Mouse (Mus musculus) hindbrain, embryonic 11.5 days (tissue): ENCODE measurements at regions not wholly inside any gene's neighbourhood (a gene's known extent, or its start where the extent isn't known, plus 50 kb on each side); places are given as distances from the start of the nearest gene placed in this dataset.
A peak's percentile ranks its signal among the peaks of the same experiment; 100 is the strongest.

Experiments used
- ATAC-seq: fragments of 200-750 bp; cut with Nextera tagmentation; 2 replicates; pipeline ENCODE4 v1.8.0; 2017; ENCODE audit warnings: mild to moderate bottlenecking, moderate TSS enrichment, moderate library complexity; ENCODE audit not compliant: low FRiP score
- DNase-seq: peaks from one replicate; pipeline ENCODE4 v3.0.0-alpha.2; 2015; ENCODE audit warnings: low spot score
- H3K27ac ChIP-seq: fragments of 300-500 bp; sonication (generic); 2 replicates; pipeline ENCODE4 v1.5.1; 2014; ENCODE audit warnings: mild to moderate bottlenecking, low read depth, low read length
- H3K27me3 ChIP-seq: fragments of 300-500 bp; sonication (generic); 2 replicates; pipeline ENCODE4 v1.6.1; 2014; ENCODE audit warnings: mild to moderate bottlenecking, low read length, moderate library complexity, mixed read lengths; ENCODE audit not compliant: control insufficient read depth, insufficient read depth
- H3K36me3 ChIP-seq: fragments of 300-500 bp; sonication (generic); 2 replicates; pipeline ENCODE4 v1.6.1; 2014; ENCODE audit warnings: mild to moderate bottlenecking, low read length, moderate library complexity, mixed read lengths; ENCODE audit not compliant: control insufficient read depth, insufficient read depth
- H3K4me1 ChIP-seq: fragments of 300-500 bp; sonication (generic); replicated peaks from 2 replicates; pipeline ENCODE4 v1.6.1; 2014; ENCODE audit warnings: low read length, mixed read lengths; ENCODE audit not compliant: control insufficient read depth, insufficient read depth
- H3K4me2 ChIP-seq: fragments of 300-500 bp; sonication (generic); replicated peaks from 2 replicates; pipeline ENCODE4 v1.6.1; 2014; ENCODE audit warnings: mild to moderate bottlenecking, low read depth, low read length
- H3K4me3 ChIP-seq: fragments of 300-500 bp; sonication (generic); 2 replicates; pipeline ENCODE4 v1.5.1; 2014; ENCODE audit warnings: low read depth, low read length
- H3K9ac ChIP-seq: fragments of 300-500 bp; sonication (generic); 2 replicates; pipeline ENCODE4 v1.6.1; 2014; ENCODE audit warnings: low read depth, low read length
- H3K9me3 ChIP-seq: fragments of 300-500 bp; sonication (generic); 2 replicates; pipeline ENCODE4 v1.6.1; 2016; ENCODE audit warnings: low read length; ENCODE audit not compliant: control insufficient read depth
- WGBS: fragments of 180-500 bp; shearing (Covaris S2); extraction: QIAGEN DNeasy Blood & Tissue Kit; methylation state at CpG from one replicate; pipeline ENCODE4 v1.1.7; 2014; 5-methylcytosine and 5-hydroxymethylcytosine counted together

GRCm38 (mm10) chr13:37468304-37469178 is 123.5 kb downstream of the Ly86 start:
- no peak overlapping the region for H3K9ac ChIP-seq
- no peak overlapping the region for H3K27ac ChIP-seq
- no peak for DNase-seq
- H3K27me3 ChIP-seq = no peaks in the 10 kb centered on the region
- H3K9me3 ChIP-seq = no peaks in the 10 kb centered on the region
- H3K4me3 ChIP-seq = no peak overlapping the region
- ATAC-seq = no peak
- no peak overlapping the region for H3K4me2 ChIP-seq
- no peaks in the 10 kb centered on the region for H3K36me3 ChIP-seq
- WGBS = 49% methylated on average over 17 of the region's 17 CpGs
- H3K4me1 ChIP-seq = peaks cover 4% of the 10 kb centered on the region; the same call in 1 of the 2 replicates

DNA sequence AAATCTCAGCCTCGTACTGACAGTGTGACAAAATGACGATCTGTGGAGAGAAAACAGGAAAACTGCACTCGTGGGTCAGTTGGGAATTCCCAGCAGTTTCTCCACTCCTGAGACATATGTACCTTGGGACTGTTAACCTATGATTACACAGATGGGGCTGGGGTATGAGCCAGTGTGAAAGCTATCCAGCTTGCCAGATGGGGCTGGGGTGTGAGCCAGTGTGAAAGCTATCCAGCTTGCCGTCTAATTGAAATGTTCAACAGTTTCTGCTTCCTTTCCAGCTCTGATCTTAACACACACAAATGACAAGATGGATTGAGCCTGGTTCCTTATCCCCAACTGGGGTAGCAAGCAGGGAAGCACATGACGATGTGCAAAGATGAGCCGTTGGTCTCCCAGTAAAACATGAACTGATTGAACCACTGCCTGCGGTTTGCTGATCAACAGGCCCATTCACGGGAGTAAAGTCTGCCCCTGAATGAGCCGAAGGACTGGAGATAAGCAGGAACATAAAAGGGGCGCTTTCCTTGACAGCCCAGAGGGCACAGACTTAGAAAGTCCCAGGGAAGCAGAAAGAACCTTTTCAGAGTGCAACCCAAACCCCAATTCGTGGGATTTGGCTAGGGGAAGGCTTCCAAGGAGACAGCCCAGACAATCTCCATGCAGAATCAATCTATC is 125.4 kb downstream of the Ly86 start:
- WGBS = 69% methylated on average over 11 of the region's 11 CpGs
- H3K36me3 ChIP-seq = no peaks in the 10 kb centered on the region
- peaks cover 4% of the 10 kb centered on the region; the same call in 1 of the 2 replicates for H3K4me1 ChIP-seq
- H3K27me3 ChIP-seq = no peaks in the 10 kb centered on the region
- H3K9me3 ChIP-seq = no peaks in the 10 kb centered on the region
- ATAC-seq (no peak), DNase-seq (no peak)
- no peak overlapping the region for H3K4me3 ChIP-seq
- no peak overlapping the region for H3K27ac ChIP-seq
- no peak overlapping the region for H3K4me2 ChIP-seq
- no peak overlapping the region for H3K9ac ChIP-seq

DNA sequence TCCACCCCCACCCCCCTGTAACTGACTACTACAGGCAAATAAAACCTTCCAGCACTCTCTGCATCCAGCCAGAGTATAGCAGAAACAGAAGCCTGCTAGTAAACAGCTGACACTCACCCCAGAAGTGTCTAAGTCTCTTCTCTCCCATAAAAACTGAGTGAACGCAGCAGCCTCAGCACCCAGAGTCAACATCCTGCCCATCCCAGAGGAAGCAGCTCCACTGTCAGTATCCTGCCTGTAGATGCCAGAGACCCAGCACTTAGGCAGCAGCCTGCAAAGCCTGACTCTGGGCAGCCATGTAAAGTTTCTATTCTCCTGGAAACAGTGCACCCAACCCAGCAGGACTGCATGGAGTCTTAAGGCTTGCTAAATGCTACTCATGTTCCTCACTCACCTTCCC is 128.4 kb downstream of the Ly86 start:
- no peaks in the 10 kb centered on the region for H3K9me3 ChIP-seq
- no peak overlapping the region for H3K4me3 ChIP-seq
- no peaks in the 10 kb centered on the region for H3K27me3 ChIP-seq
- no peak for ATAC-seq
- H3K9ac ChIP-seq = no peak overlapping the region
- H3K36me3 ChIP-seq = no peaks in the 10 kb centered on the region
- H3K27ac ChIP-seq = no peak overlapping the region
- no peak overlapping the region for H3K4me2 ChIP-seq
- H3K4me1 ChIP-seq = peaks cover 1% of the 10 kb centered on the region; the same call in 1 of the 2 replicates
- DNase-seq = no peak
- 47% methylated on average over 1 of the region's 1 CpGs for WGBS

DNA sequence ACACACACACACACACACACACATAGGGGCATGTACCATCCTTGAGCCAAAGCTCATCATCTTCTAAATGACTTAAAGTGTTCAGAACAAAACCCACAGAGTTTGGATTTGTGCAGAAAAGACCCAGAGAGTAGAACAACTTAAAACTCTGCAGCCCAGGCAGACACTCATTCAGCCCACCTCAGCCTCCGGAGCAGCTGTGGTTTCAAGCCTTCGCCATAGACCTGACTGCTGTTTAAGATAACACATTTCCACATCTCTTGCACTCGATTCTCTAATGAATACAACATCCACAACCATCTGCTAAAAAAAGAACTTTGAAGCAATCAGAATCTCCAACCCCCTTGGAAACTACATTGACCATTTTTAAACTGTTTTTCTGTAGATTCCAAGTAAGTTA is 130.8 kb downstream of the Ly86 start:
- Histone ChIP-seq H3K9me3 (no peaks in the 10 kb centered on the region), H3K36me3 (no peaks in the 10 kb centered on the region), H3K4me1 (no peaks in the 10 kb centered on the region), H3K4me2 (no peak overlapping the region), H3K27me3 (no peaks in the 10 kb centered on the region), H3K27ac (no peak overlapping the region), H3K4me3 (no peak overlapping the region), H3K9ac (no peak overlapping the region)
- 78% methylated on average over 3 of the region's 3 CpGs for WGBS
- ATAC-seq (no peak), DNase-seq (no peak)

GRCm38 (mm10) chr13:37476256-37477053 is 131.4 kb downstream of the Ly86 start:
- H3K27ac ChIP-seq = no peak overlapping the region
- DNase-seq (no peak), ATAC-seq (no peak)
- 62% methylated on average over 13 of the region's 13 CpGs for WGBS
- no peaks in the 10 kb centered on the region for H3K4me1 ChIP-seq
- H3K9me3 ChIP-seq = no peaks in the 10 kb centered on the region
- H3K4me3 ChIP-seq = no peak overlapping the region
- H3K36me3 ChIP-seq = no peaks in the 10 kb centered on the region
- no peaks in the 10 kb centered on the region for H3K27me3 ChIP-seq
- H3K4me2 ChIP-seq = no peak overlapping the region
- H3K9ac ChIP-seq = no peak overlapping the region

DNA sequence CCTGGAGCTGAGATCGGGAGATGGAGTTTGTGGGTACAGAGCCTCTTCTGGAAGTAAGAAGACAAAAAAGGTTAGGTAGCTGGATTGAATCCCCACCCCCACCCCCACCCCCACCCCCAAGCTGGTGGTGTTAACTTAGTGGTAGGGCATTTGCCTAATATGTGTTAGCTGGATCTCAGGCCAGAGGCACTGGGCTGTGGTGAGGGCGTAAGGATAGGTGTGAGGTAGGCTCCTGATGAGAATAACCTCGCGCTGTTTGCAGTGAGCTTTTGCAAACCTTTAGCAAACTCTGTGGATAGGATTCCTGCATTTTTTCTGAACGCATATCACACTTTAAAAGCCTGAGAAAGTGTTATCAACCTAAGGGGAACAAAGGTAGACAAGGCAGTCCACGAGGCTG is 132.3 kb downstream of the Ly86 start:
- 27% methylated on average over 6 of the region's 6 CpGs for WGBS
- H3K36me3 ChIP-seq = no peaks in the 10 kb centered on the region
- no peaks in the 10 kb centered on the region for H3K9me3 ChIP-seq
- ATAC-seq = no peak
- H3K4me3 ChIP-seq = no peak overlapping the region
- no peaks in the 10 kb centered on the region for H3K4me1 ChIP-seq
- no peak overlapping the region for H3K27ac ChIP-seq
- H3K4me2 ChIP-seq = peak overlapping the region; percentile 17; the same call in 1 of the 2 replicates
- H3K9ac ChIP-seq = no peak overlapping the region
- no peak for DNase-seq
- H3K27me3 ChIP-seq = no peaks in the 10 kb centered on the region

- peaks cover under 1% of the 10 kb centered on the region; the same call in 1 of the 2 replicates for H3K4me1 ChIP-seq
- H3K9ac ChIP-seq = no peak overlapping the region
- no peak overlapping the region for H3K27ac ChIP-seq
- WGBS = 3% methylated on average over 12 of the region's 15 CpGs
- peak overlapping the region; percentile 17; the same call in 1 of the 2 replicates for H3K4me2 ChIP-seq
- 0 out of 2 replicates have a peak overlapping the region, but pooled peaks have one; percentile 2 for H3K4me3 ChIP-seq
- H3K27me3 ChIP-seq = no peaks in the 10 kb centered on the region
- H3K9me3 ChIP-seq = no peaks in the 10 kb centered on the region
- peak; percentile 66 for DNase-seq
- no peaks in the 10 kb centered on the region for H3K36me3 ChIP-seq
- ATAC-seq = peak; percentile 65; the same call in 1 of the 2 replicates
Measured at GRCm38 (mm10) chr13:37477749-37478548, 132.9 kb downstream of the Ly86 start.

DNA sequence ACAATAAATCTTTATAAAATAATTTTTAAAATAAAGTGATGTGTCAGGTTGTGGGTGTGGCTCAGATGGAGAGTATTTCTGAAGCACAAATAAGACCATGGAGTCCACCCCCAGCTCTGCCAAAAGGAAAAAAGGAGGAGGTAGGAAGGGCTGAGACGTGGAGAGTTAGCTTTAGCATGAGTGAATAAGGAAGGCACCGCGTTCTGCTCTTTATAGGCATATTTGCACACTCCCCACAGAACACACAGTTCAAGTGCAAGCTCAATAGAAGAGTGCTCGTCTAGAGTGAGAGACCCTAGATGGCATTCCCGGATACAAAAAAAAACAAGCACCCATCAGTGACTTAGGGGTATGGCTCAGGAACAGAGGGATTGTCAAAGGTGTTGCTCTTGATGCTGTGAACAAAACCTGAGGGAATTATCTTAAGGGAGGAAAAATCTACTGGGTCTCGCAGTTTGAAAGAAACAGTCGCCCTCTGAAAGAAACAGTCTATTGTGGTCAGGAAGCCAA is 134.2 kb downstream of the Ly86 start:
- no peak for ATAC-seq
- DNase-seq = no peak
- Histone ChIP-seq H3K27ac (no peak overlapping the region), H3K36me3 (no peaks in the 10 kb centered on the region), H3K27me3 (no peaks in the 10 kb centered on the region), H3K4me1 (peaks cover 2% of the 10 kb centered on the region; the same call in 1 of the 2 replicates), H3K4me3 (no peak overlapping the region), H3K9ac (no peak overlapping the region), H3K4me2 (no peak overlapping the region), H3K9me3 (no peaks in the 10 kb centered on the region)
- 82% methylated on average over 7 of the region's 7 CpGs for WGBS
